13 mouse cellular contexts compared by ENCODE assay signal in genomic region chr3:31259553-31260255, GRCm38 (mm10). TPM values are rescaled to one million over a fixed set of nuclear protein-coding genes. Genes with fewer than 3 reads are reported as not detected.
A peak's percentile ranks its signal among the peaks of the same experiment; 100 is the strongest.
DNase-seq lines count a peak whose midpoint lies in the region; ATAC-seq lines count a peak whose summit lies in the region.
"Had no signal": no experiment of that assay in that cellular context is flagged by ENCODE, and none has a peak within 500 bp of the region (broad histone marks: within the 10 kb centered on the region; RNA-seq: fewer than 3 reads in every experiment).

No protein-coding gene starts in this region.

- H3K4me3 ChIP-seq in heart, embryonic 12.5 days: no peak overlapping the region
- H3K4me3 ChIP-seq in neural tube, embryonic 11.5 days (ENCODE audit: low read depth, low read length): no peak overlapping the region
- H3K4me3 ChIP-seq in neural tube, embryonic 15.5 days (replicated peaks): no peak overlapping the region
- no peak overlapping the region for H3K4me3 ChIP-seq in intestine, embryonic 15.5 days (replicated peaks)
- no peak overlapping the region for H3K4me3 ChIP-seq in stomach, embryonic 16.5 days (replicated peaks; ENCODE audit: low read length)
- H3K4me3 ChIP-seq: layer of hippocampus, adult 2 months had no signal

- no peaks in the 10 kb centered on the region for H3K36me3 ChIP-seq in heart, embryonic 12.5 days
- H3K36me3 ChIP-seq in neural tube, embryonic 11.5 days (ENCODE audit: control insufficient read depth, insufficient read depth, low read length): no peaks in the 10 kb centered on the region
- peaks cover 7% of the 10 kb centered on the region; the same call in 1 of the 2 replicates for H3K36me3 ChIP-seq in neural tube, embryonic 15.5 days
- no peaks in the 10 kb centered on the region for H3K36me3 ChIP-seq in intestine, embryonic 15.5 days
- H3K36me3 ChIP-seq in stomach, embryonic 16.5 days (ENCODE audit: control insufficient read depth, insufficient read depth, low read length): no peaks in the 10 kb centered on the region

- no peak for DNase-seq in heart, postnatal 4 days
- no peak for DNase-seq in neural tube, embryonic 11.5 days (ENCODE audit: low spot score)
- DNase-seq in right cerebral cortex, postnatal 25 days: no peak
- DNase-seq: adrenal gland, adult 2 months; gastrocnemius, postnatal 14 days had no signal

- H3K9ac ChIP-seq in heart, embryonic 12.5 days: no peak overlapping the region
- no peak overlapping the region for H3K9ac ChIP-seq in neural tube, embryonic 11.5 days (ENCODE audit: low read length)
- H3K9ac ChIP-seq in neural tube, embryonic 15.5 days (replicated peaks): no peak overlapping the region
- no peak overlapping the region for H3K9ac ChIP-seq in intestine, embryonic 15.5 days
- H3K9ac ChIP-seq in stomach, embryonic 16.5 days (ENCODE audit: low read length): no peak overlapping the region
- H3K9ac ChIP-seq: liver, embryonic 14.5 days had no signal

- 43% methylated on average over 7 of the region's 7 CpGs for WGBS in heart, embryonic 12.5 days
- 78% methylated on average over 7 of the region's 7 CpGs for WGBS in neural tube, embryonic 11.5 days
- WGBS in neural tube, embryonic 15.5 days: 74% methylated on average over 7 of the region's 7 CpGs
- 49% methylated on average over 7 of the region's 7 CpGs for WGBS in intestine, embryonic 15.5 days
- 40% methylated on average over 7 of the region's 7 CpGs for WGBS in stomach, embryonic 16.5 days

- H3K4me1 ChIP-seq in heart, embryonic 12.5 days (replicated peaks): peaks cover 25% of the 10 kb centered on the region
- H3K4me1 ChIP-seq in neural tube, embryonic 11.5 days (ENCODE audit: control insufficient read depth, insufficient read depth, low read length): peaks cover 5% of the 10 kb centered on the region; the same call in 1 of the 2 replicates
- H3K4me1 ChIP-seq in neural tube, embryonic 15.5 days: peaks cover 15% of the 10 kb centered on the region
- 0 out of 2 replicates have a peak, but pooled peaks cover 4% of the 10 kb centered on the region for H3K4me1 ChIP-seq in intestine, embryonic 15.5 days (replicated peaks)
- H3K4me1 ChIP-seq in stomach, embryonic 16.5 days (ENCODE audit: control insufficient read depth, insufficient read depth, low read length): no peaks in the 10 kb centered on the region

- ATAC-seq in heart, embryonic 12.5 days (ENCODE audit: insufficient number of reproducible peaks, low FRiP score): peak; percentile 27; the same call in 1 of the 2 replicates
- no peak for ATAC-seq in neural tube, embryonic 11.5 days (ENCODE audit: insufficient read depth, low FRiP score, low TSS enrichment)
- no peak for ATAC-seq in neural tube, embryonic 15.5 days (ENCODE audit: low FRiP score)
- peak; percentile 28 for ATAC-seq in intestine, embryonic 15.5 days
- ATAC-seq in stomach, embryonic 16.5 days (ENCODE audit: insufficient read depth, low FRiP score): peak; percentile 60; the same call in 1 of the 2 replicates
- no peak for ATAC-seq in activated CD4-positive, CD25-positive, alpha-beta regulatory T cell, adult 4 months

- no peaks in the 10 kb centered on the region for H3K27me3 ChIP-seq in heart, embryonic 12.5 days (replicated peaks)
- no peaks in the 10 kb centered on the region for H3K27me3 ChIP-seq in neural tube, embryonic 11.5 days (ENCODE audit: control insufficient read depth, insufficient read depth, low read length)
- H3K27me3 ChIP-seq in neural tube, embryonic 15.5 days (replicated peaks): no peaks in the 10 kb centered on the region
- no peaks in the 10 kb centered on the region for H3K27me3 ChIP-seq in intestine, embryonic 15.5 days (replicated peaks)
- no peaks in the 10 kb centered on the region for H3K27me3 ChIP-seq in stomach, embryonic 16.5 days (ENCODE audit: control insufficient read depth, insufficient read depth, low read length)

- H3K27ac ChIP-seq in heart, embryonic 12.5 days (ENCODE audit: poor library complexity, severe bottlenecking): peak overlapping the region; percentile 24
- 0 out of 2 replicates have a peak overlapping the region, but pooled peaks have one; percentile 44 for H3K27ac ChIP-seq in neural tube, embryonic 11.5 days (ENCODE audit: low read depth, low read length)
- H3K27ac ChIP-seq in neural tube, embryonic 15.5 days (replicated peaks): no peak overlapping the region
- no peak overlapping the region for H3K27ac ChIP-seq in intestine, embryonic 15.5 days
- 0 out of 2 replicates have a peak overlapping the region, but pooled peaks have one; percentile 6 for H3K27ac ChIP-seq in stomach, embryonic 16.5 days (ENCODE audit: low read length)
- H3K27ac ChIP-seq: layer of hippocampus, adult 2 months; liver, embryonic 14.5 days had no signal

- H3K4me2 ChIP-seq in heart, embryonic 12.5 days: no peak overlapping the region
- no peak overlapping the region for H3K4me2 ChIP-seq in neural tube, embryonic 11.5 days (ENCODE audit: low read depth)
- H3K4me2 ChIP-seq in neural tube, embryonic 15.5 days: no peak overlapping the region
- H3K4me2 ChIP-seq in intestine, embryonic 15.5 days (replicated peaks): no peak overlapping the region
- no peak overlapping the region for H3K4me2 ChIP-seq in stomach, embryonic 16.5 days (ENCODE audit: low read depth, low read length)

- 0 out of 2 replicates have a peak, but pooled peaks cover 2% of the 10 kb centered on the region for H3K9me3 ChIP-seq in heart, embryonic 12.5 days (replicated peaks)
- no peaks in the 10 kb centered on the region for H3K9me3 ChIP-seq in neural tube, embryonic 11.5 days (ENCODE audit: control insufficient read depth, low read length)
- H3K9me3 ChIP-seq in neural tube, embryonic 15.5 days (replicated peaks): no peaks in the 10 kb centered on the region
- no peaks in the 10 kb centered on the region for H3K9me3 ChIP-seq in intestine, embryonic 15.5 days
- H3K9me3 ChIP-seq in stomach, embryonic 16.5 days (replicated peaks; ENCODE audit: control insufficient read depth, low read length): no peaks in the 10 kb centered on the region

RNA-seq across cellular contexts. Expression of gene Slc7a14, which starts 50.5 kb away (rescaled TPM):
- polyA plus RNA-seq in heart, embryonic 12.5 days (2016; fragmentation: Nextera tagmentation; extraction: Ambion mirVana): 0.54 and 0.64 TPM in 2 replicates
- total RNA-seq in heart, postnatal 4 days (2021): under 1 TPM; 0.38 to 0.43 TPM
- 1.2 and 1.5 TPM in 2 replicates for polyA plus RNA-seq in neural tube, embryonic 11.5 days (2014; fragmentation: Nextera tagmentation; extraction: Ambion mirVana)
- polyA plus RNA-seq in neural tube, embryonic 15.5 days (2015; fragmentation: Nextera tagmentation; extraction: Ambion mirVana): 7.2 and 7.4 TPM in 2 replicates
- 0.92 and 0.99 TPM in 2 replicates for polyA plus RNA-seq in intestine, embryonic 15.5 days (2015; fragmentation: Nextera tagmentation; extraction: Ambion mirVana)
- polyA plus RNA-seq in stomach, embryonic 16.5 days (2015; fragmentation: Nextera tagmentation; extraction: Ambion mirVana): 0.90 and 0.97 TPM in 2 replicates
- polyA plus RNA-seq in activated CD4-positive, CD25-positive, alpha-beta regulatory T cell, adult 4 months (2017; shearing (Covaris generic)): under 1 TPM in 1 of 2 experiments, not detected in 1; 0.34 TPM
- total RNA-seq: neutrophil, adult 5-6 weeks had no signal

Comparison
In these comparisons a context has a peak if more than half of its experiments do, and no peak if none do; other contexts are left out.
1. H3K27ac ChIP-seq: peak in heart, embryonic 12.5 days (single experiment), neural tube, embryonic 11.5 days (single experiment) and stomach, embryonic 16.5 days (single experiment); none in neural tube, embryonic 15.5 days (single experiment) and intestine, embryonic 15.5 days (single experiment).
2. ATAC-seq: peak in heart, embryonic 12.5 days (single experiment), intestine, embryonic 15.5 days (single experiment) and stomach, embryonic 16.5 days (single experiment); none in neural tube, embryonic 11.5 days (single experiment), neural tube, embryonic 15.5 days (single experiment) and activated CD4-positive, CD25-positive, alpha-beta regulatory T cell, adult 4 months (single experiment).